Mouse (Mus musculus): ENCODE results near the gene Rsf1.

Gene Rsf1

DNA sequence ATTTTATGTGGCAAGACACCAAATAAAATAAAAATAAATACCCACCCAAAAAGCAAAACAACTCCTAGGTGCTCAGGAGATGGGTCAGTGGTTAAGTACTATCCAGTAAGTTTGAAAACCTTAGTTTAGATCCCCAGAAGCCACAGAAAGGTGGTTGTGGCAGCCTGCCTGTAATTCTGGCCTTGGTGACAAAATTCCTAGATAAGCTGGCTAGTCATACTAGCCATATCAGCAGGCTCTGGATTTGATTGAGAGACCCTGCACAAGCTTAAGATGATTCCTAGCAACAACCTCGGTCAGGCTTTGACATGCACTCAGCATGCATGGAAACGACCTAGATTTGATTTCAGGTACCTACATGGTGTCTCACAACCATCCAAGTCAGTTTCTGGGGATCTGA, 49.7 kb downstream of the Rsf1 start:
- DNase-seq (ENCODE audit: extremely low read depth, low read depth, low spot score): no peak

DNA sequence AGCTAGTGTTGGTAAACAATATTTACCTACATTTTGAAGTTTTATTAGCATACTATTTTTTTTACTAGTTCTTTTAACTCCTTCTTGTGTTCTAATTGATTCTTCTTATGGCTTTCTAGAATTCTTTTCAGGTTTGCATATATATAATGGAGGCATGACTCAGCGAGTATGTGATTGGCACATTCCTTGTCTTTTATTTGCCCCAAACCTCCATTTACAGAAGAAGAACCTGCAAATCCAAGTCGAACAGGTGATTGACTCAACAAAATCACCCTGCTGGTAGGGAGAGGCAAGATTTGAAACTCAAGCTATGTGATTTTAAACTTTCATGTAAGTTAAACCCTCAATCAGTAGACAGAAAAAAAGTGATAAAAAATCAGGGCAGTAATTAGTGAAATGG, 51.6 kb downstream of the Rsf1 start:
- DNase-seq (ENCODE audit: extremely low read depth, low read depth, low spot score): no peak

DNA sequence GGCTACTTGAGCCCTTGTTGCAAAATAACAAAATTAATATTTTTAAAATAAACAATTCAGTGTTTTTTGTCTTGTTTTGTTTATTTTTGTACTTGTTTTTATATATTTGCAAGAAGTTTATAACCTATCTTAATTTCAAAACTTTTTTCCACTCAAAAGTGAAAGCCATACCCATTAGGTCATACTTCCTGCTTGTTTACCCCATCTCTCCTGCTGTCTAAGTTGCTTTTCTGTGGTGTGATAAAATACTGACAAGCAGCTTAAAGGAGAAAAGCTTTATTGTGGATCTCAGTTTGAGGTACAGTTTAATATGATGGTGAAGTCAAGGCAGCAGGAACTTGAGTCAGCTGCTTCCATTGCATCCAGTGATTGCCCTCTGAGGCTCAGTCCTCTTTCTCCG, 53.2 kb downstream of the Rsf1 start:
- DNase-seq (ENCODE audit: extremely low read depth, low read depth, low spot score): no peak

DNA sequence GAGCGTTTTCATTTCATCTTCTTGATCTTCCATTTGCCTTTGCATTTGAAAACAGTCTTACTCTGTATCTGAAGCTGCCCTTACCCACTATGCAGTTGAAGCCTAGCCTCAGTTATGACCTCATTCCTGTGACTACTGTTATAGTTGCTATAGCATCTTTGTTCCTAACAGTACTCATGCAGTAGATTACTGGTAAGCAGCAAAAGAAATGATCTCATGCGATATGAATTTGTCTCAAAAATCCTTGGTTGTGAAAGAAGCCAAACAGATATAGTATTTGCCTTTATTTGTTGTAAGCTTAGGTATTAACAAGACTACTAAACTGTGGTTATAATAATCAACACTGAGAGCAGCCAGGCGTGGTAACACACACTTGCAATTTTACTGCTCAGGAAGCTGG, 65.4 kb downstream of the Rsf1 start:
- DNase-seq (ENCODE audit: extremely low read depth, low read depth, low spot score): no peak

GRCm38 (mm10) chr7:97647656-97648055, 68.0 kb downstream of the Rsf1 start:
- DNase-seq (ENCODE audit: extremely low read depth, low read depth, low spot score): no peak

DNA sequence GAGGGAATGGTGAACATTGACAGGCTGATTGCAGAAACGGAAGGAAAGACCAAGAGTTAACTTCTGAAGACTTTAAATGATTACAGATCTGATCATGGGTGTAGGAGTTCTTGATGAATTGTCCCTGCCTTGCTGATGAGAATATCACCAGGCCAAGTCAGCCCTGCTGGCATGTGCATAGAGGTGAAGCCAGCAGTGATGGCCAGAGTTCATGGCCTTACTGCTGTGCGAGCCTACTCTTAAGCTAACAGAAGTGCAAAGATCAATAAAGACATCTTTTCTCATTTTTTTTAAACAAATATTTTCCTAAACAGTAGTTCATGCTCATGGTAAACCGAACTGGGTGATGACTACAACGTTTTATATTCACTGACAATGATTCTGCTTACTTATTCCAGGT, 71.0 kb downstream of the Rsf1 start:
- no peak for DNase-seq (ENCODE audit: extremely low read depth, low read depth, low spot score)

- no peak for DNase-seq (ENCODE audit: extremely low read depth, low read depth, low spot score)
Observed at GRCm38 (mm10) chr7:97656144-97656543, 76.5 kb downstream of the Rsf1 start.

DNA sequence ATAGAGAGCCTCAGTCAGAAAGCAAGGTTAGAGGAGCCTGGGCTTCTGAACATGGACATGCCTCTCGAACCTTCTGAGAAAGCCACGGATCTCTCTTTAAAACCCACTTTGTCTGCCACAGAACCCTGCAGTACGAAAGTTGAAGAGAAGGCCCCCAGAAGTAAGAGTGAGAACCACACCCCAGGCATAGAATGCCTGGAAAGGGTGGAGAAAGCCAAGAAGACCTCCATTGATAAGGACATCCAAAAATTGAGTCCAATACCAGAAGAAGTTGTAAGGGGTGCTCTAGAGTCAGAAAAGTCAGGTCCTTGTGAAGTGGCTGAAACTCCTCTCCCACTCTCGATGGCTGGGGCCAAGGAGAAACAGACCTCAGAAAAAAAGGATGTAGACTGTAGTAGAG, 81.9 kb downstream of the Rsf1 start:
- DNase-seq (ENCODE audit: extremely low read depth, low read depth, low spot score): no peak

- no peak for DNase-seq (ENCODE audit: extremely low read depth, low read depth, low spot score)
Observed at GRCm38 (mm10) chr7:97679239-97679638, 99.5 kb downstream of the Rsf1 start.

DNA sequence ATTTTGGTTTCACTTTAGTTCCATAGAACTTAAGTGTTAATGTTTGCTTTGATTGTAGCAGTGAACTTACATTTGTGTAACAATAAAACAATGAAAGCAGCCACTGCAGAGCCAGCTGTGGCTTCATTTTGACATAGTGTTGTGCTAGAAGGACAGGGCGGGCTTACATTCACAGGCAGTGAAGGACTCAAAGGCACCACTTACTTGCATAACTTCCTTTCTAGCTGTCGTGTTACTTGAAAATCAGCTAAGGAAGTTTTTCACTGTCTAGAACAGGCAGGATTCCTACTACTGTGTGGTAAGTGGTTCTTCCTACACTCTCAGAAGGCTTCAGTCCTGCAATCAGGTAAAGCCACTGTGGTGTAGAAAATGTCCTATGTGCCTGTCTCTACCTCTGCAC, 108.1 kb downstream of the Rsf1 start:
- no peak for DNase-seq (ENCODE audit: extremely low read depth, low read depth, low spot score)

DNA sequence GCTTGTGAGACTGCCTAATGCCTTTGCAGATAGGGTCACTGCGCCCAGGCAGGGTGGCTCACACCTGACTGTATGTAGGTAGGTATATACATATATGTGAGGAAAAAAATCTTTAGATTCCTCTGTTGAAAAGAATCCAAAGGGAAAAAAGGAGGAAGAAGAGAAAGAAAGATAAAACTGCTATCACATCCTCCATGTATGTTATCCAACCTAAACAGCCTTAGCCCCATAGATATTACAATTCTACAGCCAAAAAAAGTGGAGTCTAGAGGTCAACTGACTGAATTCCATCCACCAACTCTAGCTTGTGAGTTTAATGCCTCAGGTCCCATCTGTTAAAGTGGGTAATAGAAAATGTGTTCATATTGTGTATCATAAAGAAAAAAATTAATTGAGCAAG, 115.8 kb downstream of the Rsf1 start:
- DNase-seq (ENCODE audit: extremely low read depth, low read depth, low spot score): no peak

GRCm38 (mm10) chr7:97696133-97696505, 116.4 kb downstream of the Rsf1 start:
- no peak for DNase-seq (ENCODE audit: extremely low read depth, low read depth, low spot score)

- no peak for DNase-seq (ENCODE audit: extremely low read depth, low read depth, low spot score)
Observed at GRCm38 (mm10) chr7:97696506-97697254, 117.0 kb downstream of the Rsf1 start, which contains the start of gene Clns1a. Clns1a (plus strand) TSS chr7:97696634.

DNA sequence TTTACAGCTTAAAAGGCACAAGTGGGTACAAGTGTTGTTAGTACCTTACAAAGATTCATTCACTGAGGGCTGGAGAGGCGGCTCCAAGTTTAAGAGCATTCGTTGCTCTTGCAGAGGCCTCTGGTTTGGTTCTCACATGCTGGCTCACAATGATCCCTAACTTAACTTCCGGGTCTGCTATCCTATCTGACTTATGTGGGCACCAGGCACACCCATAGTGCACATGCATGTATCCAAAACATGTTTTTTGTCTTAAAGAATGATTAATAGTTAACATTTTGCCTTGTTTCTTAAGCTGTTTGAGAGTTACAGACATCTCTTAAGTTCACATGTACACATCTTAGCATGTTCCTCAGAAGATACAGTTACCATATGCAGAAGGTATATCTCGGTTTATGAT, 120.5 kb downstream of the Rsf1 start:
- DNase-seq (ENCODE audit: extremely low read depth, low read depth, low spot score): no peak

- peak; percentile 54 for DNase-seq (ENCODE audit: extremely low read depth, low read depth, low spot score)
Observed at GRCm38 (mm10) chr7:97701106-97701505, 121.4 kb downstream of the Rsf1 start.

DNA sequence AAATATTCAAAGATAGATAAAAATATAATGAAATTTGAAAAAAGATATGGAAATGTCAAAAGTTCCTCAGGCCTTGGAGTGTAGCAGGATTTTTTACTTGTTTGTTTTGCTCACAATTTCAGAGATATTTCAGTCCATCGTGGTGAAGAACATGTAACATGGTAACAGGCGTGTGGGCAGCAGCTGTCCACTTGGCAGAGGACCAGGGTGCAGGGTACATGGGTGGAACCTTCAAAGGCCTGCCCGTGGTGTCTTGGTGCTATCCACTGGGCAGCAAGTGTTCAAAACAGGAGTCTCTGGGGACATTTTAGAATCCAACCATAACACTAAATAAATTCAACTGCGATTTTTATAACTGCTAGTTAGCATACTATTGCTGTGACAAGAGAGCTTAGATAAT, 127.4 kb downstream of the Rsf1 start:
- no peak for DNase-seq (ENCODE audit: extremely low read depth, low read depth, low spot score)

GRCm38 (mm10) chr7:97707809-97708208, 128.1 kb downstream of the Rsf1 start:
- DNase-seq (ENCODE audit: extremely low read depth, low read depth, low spot score): no peak

DNA sequence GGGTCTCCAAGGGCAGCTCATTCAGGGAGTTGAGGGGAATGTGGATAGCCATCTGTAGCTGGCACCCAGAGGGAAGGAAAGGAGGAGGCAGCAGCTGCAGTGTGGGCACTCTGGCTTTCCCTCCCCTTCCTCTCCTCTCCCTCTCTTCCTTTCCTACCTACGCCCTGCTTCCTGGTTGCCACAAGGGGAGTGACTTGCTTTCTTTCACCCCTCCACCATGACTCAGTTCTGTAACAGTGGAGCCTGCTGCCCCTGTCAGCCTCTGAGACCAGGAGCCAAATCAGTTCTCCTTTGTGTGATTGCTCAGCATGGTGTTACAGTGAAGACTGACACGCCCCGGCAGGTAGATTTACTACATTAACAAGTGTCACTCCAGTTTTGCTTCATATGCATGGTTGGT, 129.5 kb downstream of the Rsf1 start:
- no peak for DNase-seq (ENCODE audit: extremely low read depth, low read depth, low spot score)

GRCm38 (mm10) chr7:97714651-97715050, 135.0 kb downstream of the Rsf1 start:
- DNase-seq (ENCODE audit: extremely low read depth, low read depth, low spot score): no peak

DNA sequence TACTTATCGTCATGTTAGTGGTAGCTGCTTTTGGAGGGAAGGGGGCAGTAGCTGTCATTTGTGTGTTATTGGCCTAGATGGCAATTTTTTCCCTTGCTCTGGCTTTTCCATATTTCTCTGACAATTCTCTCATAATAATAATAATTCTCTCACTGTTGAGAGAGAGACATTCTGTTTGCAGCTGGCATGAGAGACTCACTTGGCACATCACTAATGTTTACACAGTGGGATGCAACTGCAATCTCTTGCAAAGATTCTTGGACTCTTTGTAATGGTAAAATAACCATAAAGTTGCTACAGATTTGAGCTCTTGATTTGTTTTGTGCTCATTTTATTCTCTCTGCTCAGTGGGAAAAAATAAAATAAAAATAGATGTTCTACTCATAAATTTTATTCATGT, 137.6 kb downstream of the Rsf1 start:
- DNase-seq (ENCODE audit: extremely low read depth, low read depth, low spot score): no peak

DNA sequence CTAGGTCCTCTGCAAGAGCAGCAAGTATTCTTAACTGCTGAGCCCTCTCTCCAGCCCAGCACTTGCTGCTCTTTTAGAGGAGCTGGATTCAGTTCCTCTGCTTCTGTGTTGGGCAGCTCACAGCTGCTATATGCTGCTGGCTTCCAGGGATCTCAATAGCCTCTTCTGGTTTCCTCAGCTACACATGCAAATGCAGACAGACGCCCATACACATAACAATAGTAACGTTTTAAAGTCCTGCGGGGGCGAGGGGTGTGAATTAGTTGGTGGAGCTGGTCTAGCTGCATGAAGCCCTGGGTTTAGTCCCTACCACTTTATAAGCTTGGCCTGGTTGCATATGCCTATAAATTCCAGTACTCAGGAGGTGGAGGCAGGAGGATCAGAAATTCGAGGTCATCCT, 139.4 kb downstream of the Rsf1 start:
- no peak for DNase-seq (ENCODE audit: extremely low read depth, low read depth, low spot score)

DNA sequence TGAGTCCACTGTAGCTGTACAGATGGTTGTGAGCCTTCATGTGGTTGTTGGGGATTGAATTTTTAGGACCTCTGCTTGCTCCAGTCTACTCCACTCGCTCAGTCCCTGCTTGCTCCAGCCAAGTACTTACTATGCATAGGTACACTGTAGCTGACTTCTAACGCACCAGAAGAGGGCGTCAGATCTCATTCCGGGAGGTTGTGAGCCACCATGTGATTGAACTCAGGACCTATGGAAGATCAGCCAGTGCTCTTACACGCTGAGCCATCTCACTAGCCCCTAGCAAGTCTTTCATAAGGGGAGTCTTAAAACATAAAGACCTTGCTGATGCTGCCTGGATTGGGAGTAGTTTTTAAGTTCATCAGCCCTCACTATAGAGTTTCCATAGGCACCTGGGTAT, 140.4 kb downstream of the Rsf1 start:
- DNase-seq (ENCODE audit: extremely low read depth, low read depth, low spot score): no peak

- DNase-seq (ENCODE audit: extremely low read depth, low read depth, low spot score): no peak
Observed at GRCm38 (mm10) chr7:97722278-97722918, 142.7 kb downstream of the Rsf1 start.

All from fat pad, adult 2 months (tissue).